Mouse (Mus musculus) naive thymus-derived CD4-positive, alpha-beta T cell, adult 5 months (primary cell): ENCODE measurements around the gene Abr. TPM values are rescaled to one million over a fixed set of nuclear protein-coding genes. Genes with fewer than 3 reads are reported as not detected.

Experiments
- polyA plus RNA-seq: library from polyadenylated mRNA; unstranded; fragments of 100-300 nt; shearing (Covaris generic); gene quantifications from one replicate; pipeline ENCODE4 v1.2.1, GENCODE M21; 2017

The Abr gene
- polyA plus RNA-seq: 46.0 TPM

GRCm38 (mm10) chr11:76622152-76622565 lies at the start of gene Abr:
Gene Abr, minus strand, starts transcription at chr11:76622314.

GRCm38 (mm10) chr11:76406702-76407583 lies 215.2 kb downstream of the Abr start, which contains the start of gene Timm22:
Gene Timm22, plus strand, starts transcription at chr11:76406952.

GRCm38 (mm10) chr11:76398798-76399586 lies 223.1 kb downstream of the Abr start, which contains the start of gene Nxn:
Gene Nxn, minus strand, starts transcription at chr11:76399140.

Other genes starting within 250 kb of the Abr start
- 2.5 TPM for gene Nxn, start 223.2 kb downstream of the Abr start, polyA plus RNA-seq
- gene Timm22, start 215.4 kb downstream of the Abr start, polyA plus RNA-seq: 23.7 TPM
- not detected for gene Bhlha9, start 50.2 kb upstream of the Abr start, polyA plus RNA-seq
- gene Trarg1, start 57.5 kb upstream of the Abr start, polyA plus RNA-seq: not detected
- 62.4 TPM for gene Gosr1, start 141.3 kb upstream of the Abr start, polyA plus RNA-seq
- gene Cpd, start 224.7 kb upstream of the Abr start, polyA plus RNA-seq: 0.11 TPM